Mouse (Mus musculus): ENCODE measurements at regions not wholly inside any gene's neighbourhood (a gene's known extent, or its start where the extent isn't known, plus 50 kb on each side); places are given as distances from the start of the nearest gene placed in this dataset.
A peak's percentile ranks its signal among the peaks of the same experiment; 100 is the strongest.
"Not testable (repeated sequence)": the region's sequence is repeated elsewhere in the genome, so short reads cannot be mapped to it uniquely, and the experiment has no call there.

DNA sequence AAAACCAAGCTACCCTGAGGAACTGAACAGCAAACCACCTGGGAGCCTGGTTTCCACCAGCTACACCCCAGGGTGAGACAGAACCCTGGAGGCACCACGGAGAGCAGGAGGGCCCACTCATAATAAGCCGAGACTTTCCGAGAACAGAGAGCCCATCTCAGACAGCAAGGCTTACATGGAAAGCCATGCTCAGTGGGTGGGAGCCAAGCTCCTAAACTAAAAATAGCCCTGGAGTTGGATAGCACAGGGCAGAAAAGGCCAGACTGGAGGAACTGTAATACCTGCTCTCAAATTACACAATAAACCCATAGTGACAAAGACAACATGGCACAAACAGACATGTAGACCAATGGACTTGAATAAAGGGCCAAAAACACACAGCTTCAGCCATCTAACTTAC lies 69.9 kb downstream of the Fbxo4 start:
- DNase-seq, result no peak

DNA sequence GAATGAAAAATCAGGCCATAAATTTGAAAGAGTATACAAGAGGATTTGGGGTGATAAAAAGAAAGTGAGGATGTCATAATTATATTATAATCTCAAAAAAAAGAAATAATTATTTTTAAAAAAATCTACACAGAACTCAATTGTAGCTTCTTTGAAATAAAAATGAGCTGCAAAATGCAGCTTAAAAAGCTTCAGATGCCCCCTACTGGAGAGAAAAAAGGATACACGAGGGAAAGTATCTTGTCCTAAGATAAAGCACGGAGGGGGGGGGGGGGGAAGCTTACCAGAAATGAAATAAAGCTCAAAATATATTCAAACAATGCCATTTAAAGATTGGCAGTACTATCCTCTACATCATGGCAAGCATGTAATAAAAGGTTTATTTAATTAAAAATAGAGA lies 70.7 kb downstream of the Fbxo4 start:
- DNase-seq, result no peak

GRCm38 (mm10) chr15:3905548-3905947 lies 73.8 kb downstream of the Fbxo4 start:
- no peak for DNase-seq

DNA sequence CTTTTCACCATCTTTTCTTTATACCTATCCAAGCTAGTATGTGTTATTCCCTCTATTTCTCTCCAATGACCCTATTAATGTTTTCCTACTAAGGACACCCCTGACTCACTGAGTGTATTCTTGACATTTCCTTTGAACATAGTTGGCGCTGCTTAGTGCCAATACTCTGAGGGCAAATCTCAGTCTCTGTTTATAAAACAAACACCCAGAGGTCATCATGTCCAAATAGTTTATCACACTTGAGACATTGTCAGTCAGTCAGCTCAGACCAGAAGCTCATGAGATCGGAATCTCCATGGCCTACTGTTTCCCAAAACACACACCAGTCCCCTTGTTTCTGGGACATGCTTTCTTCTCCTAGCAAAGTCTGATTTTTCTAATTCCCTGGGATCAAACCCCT lies 100.9 kb downstream of the Fbxo4 start:
- DNase-seq, result no peak

- DNase-seq, result no peak
These were observed 101.9 kb downstream of the Fbxo4 start for GRCm38 (mm10) chr15:3877506-3877905.

GRCm38 (mm10) chr15:3875210-3875861 lies 104.0 kb downstream of the Fbxo4 start:
- not testable (repeated sequence) for DNase-seq

GRCm38 (mm10) chr15:3831802-3832201 lies 147.6 kb downstream of the Fbxo4 start:
- DNase-seq, result no peak

DNA sequence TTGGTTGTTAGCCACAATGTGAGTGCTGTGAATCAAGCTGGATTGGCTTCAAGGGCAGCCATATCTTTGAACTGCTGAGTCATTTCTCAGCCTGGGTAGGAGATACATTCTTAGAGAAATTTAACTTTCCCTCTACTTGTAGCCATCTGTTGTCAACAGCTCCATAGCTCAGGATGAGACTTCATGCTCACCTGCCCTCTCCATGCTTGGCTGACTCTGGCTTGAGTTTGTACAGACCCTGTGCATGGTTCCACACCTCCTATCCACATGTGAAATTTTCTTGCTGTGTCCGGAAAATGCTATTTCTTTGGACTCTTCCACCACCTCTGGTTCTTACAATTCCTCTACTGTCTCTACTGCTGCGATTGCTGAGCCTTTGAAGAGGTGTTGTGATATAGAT lies 173.9 kb downstream of the Fbxo4 start:
- DNase-seq, result no peak

- DNase-seq, result no peak
These were observed 192.6 kb upstream of the Ghr start for GRCm38 (mm10) chr15:3775865-3776264.

- no peak for DNase-seq
These were observed 189.0 kb upstream of the Ghr start for GRCm38 (mm10) chr15:3772228-3772789.

DNA sequence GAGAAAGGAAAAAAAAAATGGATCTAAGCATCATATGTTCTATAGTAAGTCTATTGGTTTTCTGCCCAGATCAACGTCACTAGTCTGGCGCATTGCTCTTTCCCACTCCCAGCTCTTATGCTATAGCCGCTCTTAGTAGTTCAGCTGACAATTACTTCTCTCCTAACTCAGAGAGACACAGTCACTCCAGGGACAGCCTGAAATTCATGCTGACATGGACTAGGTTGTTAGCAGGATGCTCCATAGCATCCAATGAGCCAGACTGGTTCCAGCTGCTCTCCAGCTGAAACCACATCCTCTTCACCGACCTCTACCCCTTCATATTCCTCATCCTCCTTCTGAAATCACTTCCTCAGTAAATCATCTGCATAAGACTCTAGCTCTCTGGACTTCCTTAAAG lies 187.0 kb upstream of the Ghr start:
- no peak for DNase-seq

DNA sequence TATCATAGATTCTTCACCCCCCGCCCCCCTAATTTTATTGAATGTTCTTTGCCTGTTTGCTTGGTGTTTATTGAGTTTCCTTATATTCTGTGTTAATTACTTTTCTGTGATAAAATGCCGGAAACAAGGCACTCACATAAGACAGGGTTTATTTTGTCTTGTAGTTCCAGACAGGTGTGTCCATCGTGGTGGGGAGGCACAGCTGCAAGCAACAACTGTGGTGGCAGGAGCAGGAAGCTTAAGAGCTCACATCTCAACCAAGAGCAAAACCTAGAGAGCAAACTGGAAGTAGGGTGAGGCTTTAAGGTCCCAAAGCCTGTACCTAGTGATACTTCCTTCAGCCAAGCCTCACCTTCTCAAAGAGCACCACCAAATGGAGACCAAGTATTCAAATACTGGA lies 181.4 kb upstream of the Ghr start:
- no peak for DNase-seq

- no peak for DNase-seq
These were observed 177.1 kb upstream of the Ghr start for GRCm38 (mm10) chr15:3760396-3760795.

- peak; percentile 58 for DNase-seq
These were observed 172.3 kb upstream of the Ghr start for GRCm38 (mm10) chr15:3755636-3756035.

DNA sequence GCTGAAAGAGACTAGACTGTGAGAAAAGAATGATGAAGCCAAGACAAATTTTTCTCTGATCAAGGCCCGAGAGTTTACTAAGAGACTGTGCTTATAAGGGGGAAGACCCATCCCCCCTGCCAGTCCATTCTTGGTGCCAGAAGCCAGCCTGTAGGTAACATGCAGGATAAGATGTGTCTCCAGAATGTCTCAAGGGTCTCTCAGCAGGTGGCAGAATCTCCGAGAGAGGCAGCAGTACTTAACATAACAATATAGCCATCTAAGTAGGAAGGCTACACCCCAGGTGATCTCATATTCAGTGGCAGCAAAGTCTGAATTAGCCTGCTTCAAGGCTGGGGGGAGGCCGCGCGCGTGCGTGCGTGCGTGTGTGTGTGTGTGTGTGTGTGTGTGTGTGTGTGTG lies 164.8 kb upstream of the Ghr start:
- DNase-seq, result not testable (repeated sequence)

DNA sequence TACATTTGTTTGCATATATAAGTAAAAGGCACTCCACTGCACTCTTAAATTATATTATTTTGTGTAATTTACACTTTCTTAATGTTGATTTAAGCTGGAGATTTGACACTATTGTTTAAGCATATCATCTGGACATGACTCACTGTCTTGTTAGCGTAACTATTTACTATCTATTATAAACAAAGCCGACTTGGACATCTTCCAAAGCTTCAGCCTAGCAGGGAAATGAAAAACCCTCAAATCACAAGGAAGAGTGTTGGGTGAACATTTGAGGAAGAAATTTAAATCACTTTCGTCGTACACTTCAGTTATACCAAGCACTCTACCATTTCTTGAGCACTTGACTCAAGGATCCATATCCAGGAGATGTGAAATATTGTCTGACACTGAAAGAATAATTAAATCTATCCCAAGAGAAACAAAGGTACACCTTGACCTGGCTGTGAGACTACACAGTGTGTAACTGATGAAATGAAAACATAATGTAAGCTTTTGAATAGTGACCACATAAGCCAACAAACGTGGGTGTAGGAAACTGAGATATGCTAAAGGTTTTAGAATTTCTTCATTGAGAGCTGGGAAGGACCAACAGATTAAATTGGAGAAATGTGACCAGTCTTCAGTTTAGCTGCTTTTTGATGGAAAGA lies 160.0 kb upstream of the Ghr start:
- no peak for DNase-seq

DNA sequence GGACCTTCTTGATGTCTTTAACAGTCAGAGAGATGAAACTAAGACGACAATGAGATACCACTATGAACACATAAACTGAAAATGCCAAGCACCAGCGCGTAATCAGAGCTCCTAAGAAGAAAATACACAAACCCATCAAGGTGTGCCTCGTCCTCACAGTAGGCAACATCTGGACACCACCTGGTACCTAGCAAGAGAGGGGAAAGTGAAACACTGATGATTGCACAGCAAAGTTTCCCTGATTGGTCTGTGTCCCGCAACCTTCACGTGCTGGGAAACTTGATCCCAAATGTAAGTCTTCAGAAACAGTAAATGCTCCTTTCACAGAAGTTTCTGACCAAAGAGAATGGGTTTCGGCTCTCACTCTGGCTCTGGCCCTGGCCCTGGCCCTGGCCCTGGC lies 158.9 kb upstream of the Ghr start:
- DNase-seq, result no peak

- DNase-seq, result no peak
These were observed 141.9 kb upstream of the Ghr start for GRCm38 (mm10) chr15:3725214-3725613.

DNA sequence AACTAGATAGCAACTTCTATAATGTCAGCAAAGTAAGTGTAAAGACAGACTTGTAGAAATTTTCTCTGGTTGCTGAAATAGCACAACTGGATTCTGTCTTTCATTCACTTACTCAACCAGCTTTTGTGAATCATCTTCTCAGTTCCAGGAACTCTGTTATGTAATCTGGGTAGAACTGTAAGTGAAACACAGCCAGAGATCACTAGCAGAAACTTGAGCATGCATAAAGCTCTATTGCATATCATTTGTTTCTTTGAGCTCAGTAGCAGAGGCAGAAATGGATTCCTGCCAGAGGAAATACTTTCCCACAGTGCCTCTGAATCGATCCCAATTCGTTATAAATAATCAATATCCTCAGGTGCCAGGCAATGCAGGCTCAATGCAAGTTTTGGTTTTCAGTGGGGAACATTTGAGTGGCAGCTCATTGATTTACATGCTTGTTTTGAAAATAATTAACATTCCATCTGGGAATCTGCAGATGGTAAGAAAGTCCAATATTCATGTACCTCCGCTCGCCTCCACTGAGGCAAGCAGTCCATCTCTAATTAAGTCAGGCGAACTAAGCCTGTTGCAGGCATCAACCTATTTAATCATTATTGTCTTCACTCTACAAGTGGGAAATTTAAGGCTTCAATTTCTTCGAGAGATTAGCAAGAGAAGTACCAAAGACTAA lies 137.5 kb upstream of the Ghr start:
- DNase-seq, result no peak

- DNase-seq, result no peak
These were observed 128.5 kb upstream of the Ghr start for GRCm38 (mm10) chr15:3711764-3712163.

- DNase-seq, result no peak
These were observed 124.1 kb upstream of the Ghr start for GRCm38 (mm10) chr15:3707089-3708078.

- DNase-seq, result no peak
These were observed 116.0 kb upstream of the Ghr start for GRCm38 (mm10) chr15:3699234-3699814.

Data from layer of hippocampus, adult 9-11 months (tissue).